Mouse (Mus musculus) stomach, embryonic 15.5 days (tissue): ENCODE measurements around the gene Cflar. TPM values are rescaled to one million over a fixed set of nuclear protein-coding genes. Genes with fewer than 3 reads are reported as not detected.
"Not testable (repeated sequence)": the region's sequence is repeated elsewhere in the genome, so short reads cannot be mapped to it uniquely, and the experiment has no call there.

Source experiments
- ATAC-seq: fragments of 200-750 bp; cut with Nextera tagmentation; 2 replicates; pipeline ENCODE4 v1.8.0; 2017; ENCODE audit warnings: low read depth, moderate number of reproducible peaks, moderate TSS enrichment; ENCODE audit not compliant: insufficient read depth, low FRiP score
- H3K27ac ChIP-seq: fragments of 300-500 bp; sonication (generic); 2 replicates; pipeline ENCODE4 v1.5.1; 2015; ENCODE audit warnings: mild to moderate bottlenecking, inconsistent platforms
- H3K27me3 ChIP-seq: fragments of 300-500 bp; sonication (generic); replicated peaks from 2 replicates; pipeline ENCODE4 v1.6.1; 2015; ENCODE audit warnings: inconsistent platforms
- H3K36me3 ChIP-seq: fragments of 300-500 bp; sonication (generic); 2 replicates; pipeline ENCODE4 v1.6.1; 2015; ENCODE audit warnings: inconsistent platforms
- H3K4me1 ChIP-seq: fragments of 300-500 bp; sonication (generic); 2 replicates; pipeline ENCODE4 v1.6.1; 2015; ENCODE audit warnings: inconsistent platforms
- H3K4me2 ChIP-seq: fragments of 300-500 bp; sonication (generic); 2 replicates; pipeline ENCODE4 v1.6.1; 2015; ENCODE audit warnings: mild to moderate bottlenecking, inconsistent platforms
- H3K4me3 ChIP-seq: fragments of 300-500 bp; sonication (generic); replicated peaks from 2 replicates; pipeline ENCODE4 v1.5.1; 2015; ENCODE audit warnings: inconsistent platforms
- H3K9ac ChIP-seq: fragments of 300-500 bp; sonication (generic); 2 replicates; pipeline ENCODE4 v1.6.1; 2015; ENCODE audit warnings: inconsistent platforms
- H3K9me3 ChIP-seq: fragments of 300-500 bp; sonication (generic); 2 replicates; pipeline ENCODE4 v1.6.1; 2016; ENCODE audit warnings: inconsistent platforms
- WGBS: fragments of 180-500 bp; shearing (Covaris S2); methylation state at CpG from one replicate; pipeline ENCODE4 v1.1.7; 2015; 5-methylcytosine and 5-hydroxymethylcytosine counted together
- polyA plus RNA-seq: library from polyadenylated mRNA; unstranded; fragments of >200 nt; fragmentation: Nextera tagmentation; extraction: Ambion mirVana; gene quantifications from 2 replicates; pipeline ENCODE4 v1.2.1, GENCODE M21; 2015

Cflar gene
- polyA plus RNA-seq, result 34.8 and 38.2 TPM in 2 replicates

DNA sequence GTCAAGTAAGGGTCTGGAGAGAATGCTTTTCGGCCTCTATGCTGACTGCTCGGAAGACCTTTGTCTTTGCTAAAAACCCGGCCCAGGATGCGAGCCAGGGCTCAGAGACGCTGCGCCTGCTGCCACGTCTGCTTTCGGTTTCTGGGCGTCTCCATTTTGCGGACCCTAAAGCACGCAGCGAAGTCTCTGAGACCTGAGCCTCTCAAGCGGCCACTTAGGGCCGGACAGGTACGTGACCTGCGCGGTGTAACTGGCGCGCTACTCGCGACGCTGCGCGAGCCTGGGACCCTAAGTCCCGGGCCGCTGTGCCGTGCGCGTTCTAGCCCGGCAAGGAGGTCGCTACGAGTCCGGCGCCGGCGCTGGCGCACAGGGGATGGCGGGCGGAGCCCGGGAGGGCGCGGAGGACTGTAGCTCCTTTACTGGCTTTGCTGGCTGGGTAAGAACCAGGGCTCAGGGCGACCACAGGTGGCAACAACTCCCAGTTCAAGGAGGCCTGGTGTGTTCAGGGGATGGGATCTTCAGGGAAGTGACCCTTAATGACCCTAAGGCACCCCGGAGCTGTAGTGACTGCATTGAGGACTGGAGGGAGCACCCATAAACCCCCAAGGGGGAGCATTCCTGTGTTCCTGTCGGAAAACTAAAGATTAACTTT is at the start of gene Cflar:
TSS of gene Cflar (plus strand) at position 144 of the 652 bp plus-strand sequence.
- Histone ChIP-seq H3K27ac (peak within 1 kb of the TSS; percentile 100), H3K36me3 (peaks cover 3% of the 10 kb centered on the region; the same call in 1 of the 2 replicates), H3K9me3 (no peaks in the 10 kb centered on the region), H3K4me2 (peak within 1 kb of the TSS; percentile 69), H3K4me1 (0 out of 2 replicates have a peak, but pooled peaks cover 4% of the 10 kb centered on the region), H3K9ac (peak within 1 kb of the TSS; percentile 81), H3K27me3 (no peaks in the 10 kb centered on the region), H3K4me3 (peak within 1 kb of the TSS; percentile 65)
- peak; percentile 66 for ATAC-seq
- WGBS, result under 1% methylated on average over 45 of the region's 45 CpGs

DNA sequence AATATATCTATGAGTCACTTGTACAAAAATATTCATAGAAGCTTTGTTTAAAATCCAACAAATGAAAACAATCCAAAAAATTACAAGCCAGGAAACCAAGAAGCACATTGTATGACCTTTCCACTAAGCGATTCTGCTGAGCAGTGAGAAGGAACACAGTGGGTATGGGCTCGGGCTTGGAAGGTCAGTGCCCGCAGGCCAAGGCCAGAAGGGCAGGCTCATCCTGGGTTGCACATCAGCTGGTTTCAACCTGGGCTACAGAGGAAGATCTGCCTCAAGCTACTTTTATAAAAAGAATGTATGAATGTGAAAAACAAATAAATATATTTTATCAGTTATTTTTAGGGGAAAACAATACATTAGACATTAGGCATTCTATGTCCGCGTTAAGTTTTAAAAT is 48.6 kb upstream of the Cflar start:
- not testable (repeated sequence) for H3K36me3 ChIP-seq, H3K4me2 ChIP-seq, H3K27ac ChIP-seq, H3K4me3 ChIP-seq, ATAC-seq, H3K9me3 ChIP-seq, H3K27me3 ChIP-seq, H3K9ac ChIP-seq, H3K4me1 ChIP-seq
- 91% methylated on average over 5 of the region's 5 CpGs for WGBS

- H3K4me2 ChIP-seq, H3K9me3 ChIP-seq, H3K4me3 ChIP-seq, H3K27ac ChIP-seq, ATAC-seq, H3K9ac ChIP-seq, H3K36me3 ChIP-seq, H3K27me3 ChIP-seq, H3K4me1 ChIP-seq: not testable (repeated sequence)
- 82% methylated on average over 3 of the region's 3 CpGs for WGBS
These were observed 47.9 kb upstream of the Cflar start for GRCm38 (mm10) chr1:58663365-58663764.

DNA sequence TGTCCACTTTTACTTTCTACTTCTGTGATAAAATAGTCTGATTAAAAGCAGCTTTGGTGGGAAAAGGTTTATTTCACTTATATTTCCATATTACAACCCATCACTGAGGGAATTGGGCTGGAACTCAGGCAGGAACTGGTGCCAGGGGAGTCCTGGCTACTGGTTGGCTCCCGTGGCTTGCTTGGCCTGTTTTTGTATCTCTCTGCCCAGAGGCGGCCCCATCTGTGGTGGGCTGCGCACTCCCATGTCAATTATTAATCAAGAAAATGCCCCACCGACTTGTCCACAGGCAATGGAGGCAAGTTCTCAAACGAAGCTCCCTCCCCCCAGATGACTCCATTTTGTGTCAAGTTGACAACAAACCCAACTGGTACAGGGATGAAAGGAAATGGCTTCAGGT is 43.1 kb upstream of the Cflar start:
- no peak overlapping the region for H3K27ac ChIP-seq
- H3K4me2 ChIP-seq, result no peak overlapping the region
- no peak overlapping the region for H3K9ac ChIP-seq
- no peaks in the 10 kb centered on the region for H3K27me3 ChIP-seq
- H3K9me3 ChIP-seq, result no peaks in the 10 kb centered on the region
- 84% methylated on average over 5 of the region's 5 CpGs for WGBS
- H3K4me3 ChIP-seq, result no peak overlapping the region
- ATAC-seq, result no peak
- no peaks in the 10 kb centered on the region for H3K36me3 ChIP-seq
- H3K4me1 ChIP-seq, result no peaks in the 10 kb centered on the region

DNA sequence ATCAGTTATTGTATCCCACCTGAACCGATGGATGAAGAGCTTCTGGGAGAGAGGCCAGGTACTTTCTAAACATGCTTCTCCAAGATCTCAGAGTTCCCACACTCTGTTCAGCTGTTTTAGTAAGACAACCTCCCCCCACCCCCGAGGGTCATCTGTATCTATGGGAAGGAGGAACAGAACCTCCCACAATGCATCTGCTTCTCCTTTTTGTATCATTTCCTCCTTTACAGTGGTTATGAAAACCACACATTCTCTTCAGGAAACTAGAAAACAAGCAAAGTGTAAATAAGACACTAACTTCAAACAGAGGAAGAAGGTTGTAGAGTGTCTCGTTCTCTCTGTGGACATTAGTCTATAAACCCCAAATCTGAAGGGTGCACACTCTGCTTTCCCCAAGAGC is 41.7 kb upstream of the Cflar start:
- H3K4me1 ChIP-seq, ATAC-seq, H3K4me3 ChIP-seq, H3K27me3 ChIP-seq, H3K9ac ChIP-seq, H3K9me3 ChIP-seq, H3K4me2 ChIP-seq, H3K36me3 ChIP-seq, H3K27ac ChIP-seq: not testable (repeated sequence)
- WGBS, result 74% methylated on average over 3 of the region's 3 CpGs

GRCm38 (mm10) chr1:58672116-58672515 is 39.2 kb upstream of the Cflar start:
- no peak overlapping the region for H3K4me2 ChIP-seq
- H3K36me3 ChIP-seq, result no peaks in the 10 kb centered on the region
- no peak overlapping the region for H3K27ac ChIP-seq
- no peak for ATAC-seq
- no peaks in the 10 kb centered on the region for H3K27me3 ChIP-seq
- WGBS, result 79% methylated on average over 2 of the region's 2 CpGs
- H3K4me1 ChIP-seq, result no peaks in the 10 kb centered on the region
- no peak overlapping the region for H3K4me3 ChIP-seq
- no peaks in the 10 kb centered on the region for H3K9me3 ChIP-seq
- H3K9ac ChIP-seq, result no peak overlapping the region

DNA sequence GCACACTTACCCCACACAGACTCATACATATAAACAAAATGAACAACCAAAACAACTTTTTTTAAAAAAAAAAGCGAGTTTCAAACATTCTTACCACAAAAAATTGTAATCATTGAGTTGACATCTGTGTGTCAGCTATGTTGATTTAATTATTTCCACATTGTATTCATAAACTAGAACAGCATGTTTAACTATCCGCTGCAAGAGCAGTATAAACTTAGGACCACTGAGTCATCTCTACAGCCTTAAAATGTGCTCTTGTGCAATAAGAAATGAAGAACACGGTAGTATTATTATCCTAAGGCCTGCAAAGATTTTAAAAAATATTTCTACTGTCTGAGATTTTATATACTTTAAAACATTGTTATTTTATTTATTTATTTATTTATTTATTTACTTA is 36.3 kb upstream of the Cflar start:
- Histone ChIP-seq H3K27me3 (no peaks in the 10 kb centered on the region), H3K9ac (no peak overlapping the region), H3K4me2 (no peak overlapping the region), H3K4me1 (no peaks in the 10 kb centered on the region), H3K9me3 (no peaks in the 10 kb centered on the region), H3K27ac (no peak overlapping the region), H3K36me3 (no peaks in the 10 kb centered on the region), H3K4me3 (no peak overlapping the region)
- 82% methylated on average over 3 of the region's 3 CpGs for WGBS
- ATAC-seq, result no peak

GRCm38 (mm10) chr1:58677575-58677974 is 33.7 kb upstream of the Cflar start:
- Histone ChIP-seq H3K36me3 (no peaks in the 10 kb centered on the region), H3K9ac (no peak overlapping the region), H3K4me1 (no peaks in the 10 kb centered on the region), H3K27me3 (no peaks in the 10 kb centered on the region), H3K9me3 (no peaks in the 10 kb centered on the region), H3K4me2 (no peak overlapping the region), H3K4me3 (no peak overlapping the region), H3K27ac (no peak overlapping the region)
- WGBS, result 83% methylated on average over 1 of the region's 1 CpGs
- ATAC-seq, result no peak

GRCm38 (mm10) chr1:58678412-58678811 is 32.9 kb upstream of the Cflar start:
- H3K9ac ChIP-seq, H3K4me3 ChIP-seq, H3K4me2 ChIP-seq, H3K27ac ChIP-seq, H3K36me3 ChIP-seq, H3K9me3 ChIP-seq, H3K4me1 ChIP-seq, H3K27me3 ChIP-seq, ATAC-seq: not testable (repeated sequence)
- 58% methylated on average over 5 of the region's 5 CpGs for WGBS

GRCm38 (mm10) chr1:58689426-58689825 is 21.9 kb upstream of the Cflar start:
- H3K9me3 ChIP-seq, result no peaks in the 10 kb centered on the region
- H3K9ac ChIP-seq, result no peak overlapping the region
- H3K27ac ChIP-seq, result no peak overlapping the region
- H3K4me1 ChIP-seq, result no peaks in the 10 kb centered on the region
- H3K27me3 ChIP-seq, result no peaks in the 10 kb centered on the region
- no peak overlapping the region for H3K4me3 ChIP-seq
- H3K4me2 ChIP-seq, result no peak overlapping the region
- ATAC-seq, result no peak
- no peaks in the 10 kb centered on the region for H3K36me3 ChIP-seq
- 90% methylated on average over 1 of the region's 1 CpGs for WGBS

- ATAC-seq, result no peak
- H3K9me3 ChIP-seq, result no peaks in the 10 kb centered on the region
- no peaks in the 10 kb centered on the region for H3K27me3 ChIP-seq
- H3K9ac ChIP-seq, result no peak overlapping the region
- H3K4me3 ChIP-seq, result no peak overlapping the region
- 56% methylated on average over 6 of the region's 6 CpGs for WGBS
- H3K4me1 ChIP-seq, result no peaks in the 10 kb centered on the region
- H3K36me3 ChIP-seq, result no peaks in the 10 kb centered on the region
- H3K4me2 ChIP-seq, result no peak overlapping the region
- no peak overlapping the region for H3K27ac ChIP-seq
These were observed 21.1 kb upstream of the Cflar start for GRCm38 (mm10) chr1:58690006-58690744.

DNA sequence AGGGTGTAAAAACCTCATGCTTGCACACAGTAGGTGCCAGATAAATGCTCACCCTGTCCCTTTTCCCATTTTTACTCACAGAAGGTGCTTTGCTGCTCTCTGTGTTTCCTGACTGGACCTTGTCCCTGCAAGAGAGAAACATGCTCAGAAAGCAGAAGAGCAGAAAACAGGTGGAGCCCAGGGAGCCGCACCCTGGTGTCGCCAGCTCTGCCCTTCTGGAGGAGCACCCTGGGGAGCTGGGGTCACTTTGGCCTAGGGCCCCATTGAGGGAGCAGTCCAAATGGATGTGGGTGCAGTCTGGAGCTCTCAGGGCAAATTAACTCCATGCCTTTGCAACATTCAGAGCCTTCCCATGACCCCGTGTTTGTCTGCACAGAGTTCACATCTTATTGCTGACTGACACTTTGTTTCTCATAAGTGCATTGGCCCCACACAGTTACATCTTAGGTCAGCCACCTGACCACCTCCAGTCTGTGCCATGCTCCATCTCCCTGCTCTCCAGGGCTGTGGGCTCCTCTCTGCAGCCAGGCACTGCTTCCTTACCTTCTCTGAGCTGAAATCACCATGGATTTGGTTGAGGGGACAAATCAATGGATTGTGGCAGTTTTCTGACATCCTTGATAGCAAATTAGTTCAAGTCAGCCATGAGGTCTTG is 20.3 kb upstream of the Cflar start:
- H3K4me1 ChIP-seq, H3K27ac ChIP-seq, H3K9ac ChIP-seq, H3K9me3 ChIP-seq, H3K27me3 ChIP-seq, H3K4me3 ChIP-seq, H3K36me3 ChIP-seq, H3K4me2 ChIP-seq, ATAC-seq: not testable (repeated sequence)
- WGBS, result 73% methylated on average over 2 of the region's 3 CpGs
